Mouse (Mus musculus): Measurements from ENCODE around the gene Samd4b.

The Samd4b gene

DNA sequence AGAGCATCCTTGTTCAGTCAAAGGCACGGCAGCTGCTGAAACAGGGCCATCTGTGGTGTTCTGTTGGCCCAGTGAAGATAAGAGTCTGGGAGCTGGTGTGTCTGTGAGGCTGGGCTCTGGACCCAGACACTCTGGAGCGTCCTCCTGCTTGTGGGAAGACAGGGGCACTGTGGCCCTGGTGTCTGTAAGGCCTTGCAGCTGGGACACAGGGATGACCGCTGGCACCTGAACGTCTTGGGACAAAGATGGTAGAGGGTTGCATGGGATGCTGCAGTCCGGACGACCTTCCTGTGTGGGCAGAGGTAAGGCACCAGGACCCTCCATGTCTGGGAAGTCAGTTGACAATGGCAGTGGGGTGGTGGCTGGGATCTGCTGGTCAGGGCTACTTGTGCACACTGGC lies 237.7 kb downstream of the Samd4b start:
- no peak for DNase-seq (ENCODE audit: low spot score in 2 of 2)

DNA sequence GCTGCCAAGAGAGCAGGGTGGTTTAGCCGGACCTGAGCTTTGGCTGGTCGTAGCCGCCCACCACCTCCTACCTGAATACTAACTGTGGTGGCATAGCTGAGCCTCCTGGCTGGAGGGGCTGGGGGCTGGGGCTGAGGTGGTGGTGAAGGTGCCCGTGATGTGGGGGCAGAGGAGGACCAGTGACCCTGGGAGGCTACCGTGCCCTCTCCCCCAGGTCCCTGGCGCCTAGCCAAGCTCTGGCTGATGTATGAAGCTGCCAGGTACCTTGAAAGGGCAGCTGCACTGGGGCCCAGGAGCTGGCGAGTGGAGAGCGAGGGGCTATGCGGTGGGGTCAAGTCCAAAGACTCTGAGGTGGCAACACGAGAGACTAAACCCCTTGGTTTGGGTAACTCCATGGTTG lies 238.1 kb downstream of the Samd4b start:
- DNase-seq (ENCODE audit: low spot score in 2 of 2), result peak in 1 of 2 experiments; percentile 61

DNA sequence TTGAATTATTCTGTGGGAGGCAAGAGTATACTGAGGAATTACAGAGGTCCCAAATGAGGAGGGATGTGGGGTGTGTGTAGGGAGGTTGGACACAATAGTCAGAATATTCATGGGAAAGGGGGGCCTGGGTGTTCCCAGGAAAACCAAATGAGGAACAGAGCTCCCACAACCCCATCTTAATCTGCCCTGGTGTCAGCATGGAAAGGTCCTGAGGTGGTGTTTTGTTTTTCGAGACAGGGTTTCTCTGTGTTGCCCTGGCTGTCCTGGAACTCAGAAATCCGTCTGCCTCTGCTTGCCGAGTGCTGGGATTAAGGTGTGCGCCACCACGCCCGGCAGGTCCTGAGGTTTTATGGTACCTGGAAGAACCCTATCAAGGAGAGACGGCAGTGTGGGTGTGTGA lies 239.5 kb downstream of the Samd4b start:
- DNase-seq (ENCODE audit: low spot score in 2 of 2), result no peak

DNA sequence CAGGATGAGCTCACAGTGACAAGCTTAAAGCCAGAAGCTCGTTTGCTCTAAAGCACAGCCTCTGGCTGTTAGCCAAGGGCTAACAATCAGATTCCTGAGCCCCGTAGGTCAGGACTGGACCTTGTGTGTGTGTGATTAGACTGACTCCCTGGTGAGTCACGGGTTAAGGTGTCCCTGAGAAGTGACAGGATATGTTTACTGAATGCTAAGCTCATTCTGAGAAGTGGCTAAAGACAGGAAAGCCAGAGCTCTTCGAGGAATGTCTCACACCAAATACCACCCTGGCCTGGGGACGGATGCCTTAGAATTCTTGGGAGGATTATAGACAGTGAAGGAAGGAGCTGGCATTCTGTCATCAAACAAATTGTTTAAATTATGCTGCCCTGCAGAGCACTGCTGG lies 240.0 kb downstream of the Samd4b start:
- DNase-seq (ENCODE audit: low spot score in 2 of 2), result no peak

DNA sequence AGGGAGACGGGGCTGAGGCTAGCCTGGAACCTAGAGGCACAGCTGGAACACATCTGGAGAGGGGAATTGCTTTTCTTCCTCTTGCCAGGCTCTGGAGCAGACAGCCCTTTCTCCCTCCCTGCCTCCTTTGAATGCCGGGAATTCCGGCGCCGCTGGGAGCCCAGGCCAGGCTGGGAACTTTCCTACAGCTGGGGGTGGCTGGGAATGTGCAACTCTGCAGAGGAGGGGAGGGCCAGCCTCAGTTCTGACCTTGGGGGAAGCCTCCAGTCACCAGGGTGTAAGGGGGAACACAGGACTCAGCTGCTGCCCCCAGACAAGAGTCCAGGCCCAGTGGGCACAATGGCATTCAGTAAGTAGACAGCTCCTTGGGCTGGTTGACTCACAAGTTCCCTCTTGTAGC lies 241.0 kb downstream of the Samd4b start:
- no peak for DNase-seq (ENCODE audit: low spot score in 2 of 2)

DNA sequence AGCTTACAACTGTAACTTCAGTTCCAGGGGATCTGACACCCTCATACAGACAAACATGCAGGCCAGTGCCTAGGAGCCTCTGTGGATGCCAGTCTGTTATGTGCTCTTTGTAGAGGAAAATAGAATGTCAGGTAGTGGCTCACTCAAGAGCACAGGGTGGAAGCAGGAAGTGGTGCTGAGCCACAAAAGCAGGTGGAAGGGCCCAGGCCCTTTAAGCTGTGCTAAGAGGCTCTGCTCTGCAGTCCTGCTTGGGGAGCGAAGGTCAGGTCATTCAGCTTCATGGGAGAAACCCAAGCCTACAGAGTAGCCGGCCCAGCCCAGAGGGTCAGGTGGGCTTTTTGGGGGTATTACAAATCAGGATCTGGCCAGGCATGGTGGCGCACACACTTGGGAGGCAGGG lies 242.7 kb downstream of the Samd4b start:
- no peak for DNase-seq (ENCODE audit: low spot score in 2 of 2)

DNA sequence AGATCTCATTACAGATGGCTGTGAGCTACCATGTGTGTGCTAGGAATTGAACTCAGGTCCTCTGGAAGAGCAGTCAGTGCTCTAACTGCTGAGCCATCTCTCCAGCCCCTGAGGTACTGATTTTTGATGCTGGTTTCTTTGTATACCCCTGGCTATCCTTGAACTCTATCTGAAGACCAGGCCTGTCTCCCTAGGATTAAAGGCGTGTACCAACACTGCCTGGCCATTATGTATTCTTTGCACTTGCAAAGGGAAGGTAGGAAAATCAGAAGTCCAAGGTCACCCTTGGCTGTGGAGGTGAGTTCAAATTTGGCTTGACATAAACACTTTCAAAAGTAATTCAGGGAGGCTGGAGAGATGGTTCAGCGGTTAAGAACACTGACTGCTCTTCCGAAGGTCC lies 243.3 kb downstream of the Samd4b start:
- DNase-seq (ENCODE audit: low spot score in 2 of 2), result no peak

DNA sequence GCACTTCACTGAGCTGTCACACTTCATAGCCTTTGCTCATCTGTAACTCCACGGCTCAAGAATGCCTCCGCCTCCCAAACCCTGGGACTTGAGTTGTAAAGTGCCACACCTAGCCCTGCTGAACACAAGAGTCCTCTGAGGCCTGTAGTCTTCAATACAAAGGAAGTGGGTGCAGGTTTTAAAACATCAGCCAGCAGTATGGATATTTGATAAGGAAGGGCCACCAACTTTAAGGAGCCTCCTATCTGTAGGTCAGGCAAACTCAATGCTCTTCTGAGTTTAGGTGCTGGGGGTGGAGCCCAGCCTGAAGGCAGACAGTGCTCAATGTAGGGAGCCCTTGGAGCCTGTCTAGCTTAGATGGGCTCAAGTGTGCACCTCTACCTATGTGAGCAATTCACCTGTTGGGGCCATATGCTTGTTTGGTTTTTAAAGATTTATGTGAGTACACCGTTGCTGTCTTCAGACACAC lies 243.8 kb downstream of the Samd4b start:
- DNase-seq (ENCODE audit: low spot score in 2 of 2), result no peak

DNA sequence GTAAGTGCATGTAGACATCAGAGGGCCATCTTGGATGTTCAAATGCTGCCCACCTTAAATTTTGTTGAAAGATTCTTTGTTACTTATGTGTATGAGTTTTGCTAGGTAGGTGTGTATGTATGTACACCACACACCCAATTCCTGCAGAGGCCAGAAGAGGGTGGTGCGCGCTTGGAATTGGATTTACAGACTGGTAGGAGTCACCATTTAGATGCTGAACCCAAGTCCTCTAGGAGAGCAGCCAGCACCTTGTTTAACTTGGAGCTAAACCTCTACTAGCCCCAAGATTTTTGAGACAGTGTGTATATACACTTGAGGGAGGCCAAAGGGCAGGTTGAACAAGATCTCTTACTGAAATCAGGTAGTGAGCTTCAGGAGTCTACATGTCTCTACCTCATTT lies 244.7 kb downstream of the Samd4b start:
- DNase-seq (ENCODE audit: low spot score in 2 of 2), result no peak

DNA sequence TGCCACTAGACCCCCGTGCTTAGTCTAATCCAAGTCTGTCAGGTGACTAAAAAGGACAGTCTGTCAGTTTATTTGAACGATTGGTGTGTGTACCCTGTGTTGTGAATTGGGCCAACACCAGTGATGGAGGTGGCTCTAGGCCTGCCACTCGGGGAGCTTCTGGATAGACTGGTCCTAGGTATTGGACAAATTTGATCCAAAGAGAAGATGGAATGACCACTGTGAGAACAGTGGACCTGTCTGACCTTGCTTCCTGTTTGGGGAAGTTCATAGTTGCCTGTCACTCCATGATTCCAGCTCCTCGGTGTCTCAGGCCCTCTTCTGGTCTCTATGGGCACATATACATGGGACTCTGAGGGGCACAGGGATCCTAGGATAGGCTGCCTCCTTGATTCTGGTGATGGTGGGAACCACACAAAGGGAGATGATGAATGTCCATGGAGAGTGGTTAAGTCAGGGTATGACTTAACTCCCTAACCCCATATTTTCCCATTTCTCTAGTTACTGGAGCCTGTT lies 246.2 kb downstream of the Samd4b start:
- no peak for DNase-seq (ENCODE audit: low spot score in 2 of 2)

DNA sequence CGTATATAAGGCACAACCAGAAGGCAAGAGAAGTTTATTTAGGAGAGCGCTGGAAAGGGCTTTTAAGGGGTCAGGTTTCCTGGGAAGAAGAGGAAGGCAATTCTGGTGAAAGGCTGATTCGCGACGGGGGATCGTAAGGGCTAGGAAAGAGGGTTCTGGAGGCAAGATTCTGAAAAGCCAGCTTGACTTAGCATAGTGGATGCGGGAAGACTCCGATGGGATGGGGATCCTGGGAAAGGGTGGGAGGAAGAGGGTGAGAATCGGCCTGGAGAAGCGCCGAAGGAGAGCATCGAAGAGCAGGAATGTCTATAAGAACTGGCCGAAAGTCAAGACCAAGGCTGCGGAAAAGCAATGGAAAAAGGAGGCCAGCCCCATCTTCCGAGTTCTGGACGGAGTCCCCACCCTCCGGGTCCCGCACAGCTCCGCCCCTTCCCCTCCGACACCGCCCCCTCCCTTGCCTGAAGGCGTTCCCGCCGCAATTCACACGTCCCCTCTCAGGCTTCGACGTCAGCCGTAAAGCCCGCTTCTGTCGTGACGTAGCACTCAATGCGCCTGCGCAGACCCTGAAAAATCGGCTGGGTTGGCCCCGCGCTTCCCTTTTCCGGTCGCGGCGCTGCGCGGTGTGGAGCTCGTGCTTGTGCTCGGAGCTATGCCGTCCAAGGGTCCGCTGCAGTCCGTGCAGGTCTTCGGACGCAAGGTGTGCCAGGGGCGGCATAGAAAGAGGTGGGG lies 247.6 kb downstream of the Samd4b start, which contains the start of gene Rps16:
TSS of gene Rps16 (plus strand) at position 498 of the 729 bp plus-strand sequence.
- peak; percentile 99 to 100 for DNase-seq (ENCODE audit: low spot score in 2 of 2)
